Mouse (Mus musculus) cerebellum, adult 9-10 months (tissue): ENCODE measurements at regions not wholly inside any gene's neighbourhood (a gene's known extent, or its start where the extent isn't known, plus 50 kb on each side); places are given as distances from the start of the nearest gene placed in this dataset.

Experiments
- DNase-seq: peaks from one replicate; pipeline ENCODE4 v3.0.0; 2022

- DNase-seq = no peak
Measured at GRCm38 (mm10) chr9:69705942-69706341, 54.8 kb downstream of the Foxb1 start.

- no peak for DNase-seq
Measured at GRCm38 (mm10) chr9:69705071-69705470, 55.7 kb downstream of the Foxb1 start.

GRCm38 (mm10) chr9:69703731-69704130 is 57.0 kb downstream of the Foxb1 start:
- no peak for DNase-seq

DNA sequence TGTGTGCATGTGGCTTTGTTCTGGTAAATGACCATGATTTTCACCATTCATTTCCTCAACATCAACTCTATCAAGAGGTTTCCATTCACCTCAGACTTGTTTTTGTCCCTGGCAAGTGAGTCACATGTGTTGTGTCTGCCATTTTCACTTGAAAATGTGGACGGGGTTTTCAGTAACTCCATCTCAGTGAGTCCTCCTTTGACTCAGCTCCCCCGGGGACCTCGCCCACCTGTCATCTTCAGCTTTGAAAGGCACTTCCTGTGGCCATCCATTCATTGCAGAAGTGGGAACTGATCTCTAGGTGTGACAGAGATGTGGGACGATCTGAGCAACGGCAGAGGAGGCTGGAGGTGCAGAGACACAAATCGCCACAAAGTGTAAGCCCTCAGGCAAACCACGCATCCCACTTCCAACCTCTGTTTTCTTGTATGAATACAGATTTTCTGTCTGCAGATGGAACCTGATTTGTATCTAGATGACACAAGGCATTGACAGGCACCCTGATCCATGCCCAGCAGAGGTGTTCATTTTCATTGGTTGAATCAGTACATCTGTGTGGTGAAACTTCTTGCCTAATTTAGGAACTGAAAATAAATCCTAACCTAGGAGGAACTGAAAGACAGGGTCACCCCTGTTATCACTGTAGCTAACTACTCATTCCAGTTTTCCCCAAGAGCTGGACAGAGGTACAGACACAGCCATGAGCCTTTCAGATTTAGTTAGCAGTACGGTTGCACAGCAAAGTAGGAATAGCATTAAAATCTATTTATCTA is 58.4 kb downstream of the Foxb1 start:
- DNase-seq = no peak

DNA sequence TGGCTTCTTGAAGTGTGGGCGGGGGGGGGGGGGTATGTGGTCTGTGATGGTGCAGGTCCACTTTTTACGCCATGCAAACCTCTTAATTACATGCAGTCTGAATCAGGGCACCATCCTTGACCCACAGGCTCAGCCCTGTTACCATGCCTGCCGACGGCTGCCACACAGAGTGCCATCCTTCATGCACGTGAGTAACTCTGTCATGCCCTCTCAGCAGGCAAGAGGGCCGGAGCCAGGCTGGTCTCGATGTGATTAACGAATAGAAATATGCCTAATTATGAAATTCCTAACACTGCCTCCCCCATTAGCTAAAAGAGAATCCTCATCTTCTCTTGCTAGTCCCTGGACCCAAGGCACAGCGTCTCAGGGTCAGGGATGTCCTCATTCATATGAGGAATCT is 60.0 kb downstream of the Foxb1 start:
- DNase-seq = no peak

- DNase-seq = no peak
Measured at GRCm38 (mm10) chr9:69691756-69692155, 69.0 kb downstream of the Foxb1 start.

DNA sequence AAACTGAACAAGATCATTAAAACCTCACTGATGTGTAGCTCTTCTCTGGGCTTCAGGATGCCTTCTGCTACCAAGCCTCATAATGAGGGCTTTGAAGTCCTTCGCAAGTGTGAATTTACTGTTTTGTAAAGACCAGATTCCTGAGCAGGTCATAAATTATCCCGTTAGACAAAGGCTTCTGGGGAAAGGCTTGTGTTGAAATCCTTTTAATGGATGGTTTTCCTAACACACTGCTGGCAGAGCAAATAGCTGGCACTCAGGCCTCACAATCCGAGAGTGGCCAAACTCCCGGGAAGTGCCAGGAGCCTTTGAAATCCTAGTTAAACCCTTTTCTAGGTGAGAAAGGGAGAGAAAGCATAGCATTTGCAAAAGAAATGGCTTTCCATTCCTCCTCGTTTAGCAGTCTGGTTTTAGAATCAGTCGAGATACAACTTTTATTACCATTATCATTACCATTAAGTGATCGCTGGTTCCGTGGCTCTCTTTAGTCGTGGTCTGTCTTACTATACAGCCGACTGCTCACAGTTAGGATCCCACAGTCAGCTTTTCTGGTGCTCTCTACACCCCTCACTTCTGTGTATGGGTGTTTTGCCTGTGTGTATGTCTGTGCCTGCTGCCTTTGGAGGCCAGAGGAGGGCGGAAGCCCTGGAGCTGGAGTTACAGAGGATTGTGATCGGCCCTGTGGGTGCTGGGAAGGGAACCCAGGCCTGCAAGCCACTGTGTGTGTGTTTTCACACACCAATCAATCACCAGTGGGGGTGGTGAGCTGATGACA is 73.2 kb downstream of the Foxb1 start:
- no peak for DNase-seq

DNA sequence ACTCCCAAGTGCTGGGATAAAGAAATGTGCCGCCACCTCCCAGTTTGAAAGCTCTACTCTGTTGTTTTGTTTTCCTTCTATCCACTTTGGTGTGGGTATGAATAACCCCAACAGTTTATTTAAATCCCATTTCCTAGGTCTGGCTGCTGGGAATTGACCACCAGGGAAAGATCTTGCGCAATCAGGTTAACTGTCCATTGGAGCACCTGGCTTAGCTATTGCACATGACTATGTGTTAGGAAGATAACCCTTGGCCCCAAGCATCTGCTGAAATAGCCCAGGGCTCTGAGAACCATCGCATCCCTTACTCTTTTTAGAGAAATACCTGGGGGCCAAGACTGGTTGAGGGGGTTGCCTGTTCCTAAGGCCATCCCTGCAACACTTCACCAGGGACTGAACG is 74.0 kb downstream of the Foxb1 start:
- DNase-seq = no peak

GRCm38 (mm10) chr9:69685630-69686029 is 75.1 kb downstream of the Foxb1 start:
- DNase-seq = no peak

DNA sequence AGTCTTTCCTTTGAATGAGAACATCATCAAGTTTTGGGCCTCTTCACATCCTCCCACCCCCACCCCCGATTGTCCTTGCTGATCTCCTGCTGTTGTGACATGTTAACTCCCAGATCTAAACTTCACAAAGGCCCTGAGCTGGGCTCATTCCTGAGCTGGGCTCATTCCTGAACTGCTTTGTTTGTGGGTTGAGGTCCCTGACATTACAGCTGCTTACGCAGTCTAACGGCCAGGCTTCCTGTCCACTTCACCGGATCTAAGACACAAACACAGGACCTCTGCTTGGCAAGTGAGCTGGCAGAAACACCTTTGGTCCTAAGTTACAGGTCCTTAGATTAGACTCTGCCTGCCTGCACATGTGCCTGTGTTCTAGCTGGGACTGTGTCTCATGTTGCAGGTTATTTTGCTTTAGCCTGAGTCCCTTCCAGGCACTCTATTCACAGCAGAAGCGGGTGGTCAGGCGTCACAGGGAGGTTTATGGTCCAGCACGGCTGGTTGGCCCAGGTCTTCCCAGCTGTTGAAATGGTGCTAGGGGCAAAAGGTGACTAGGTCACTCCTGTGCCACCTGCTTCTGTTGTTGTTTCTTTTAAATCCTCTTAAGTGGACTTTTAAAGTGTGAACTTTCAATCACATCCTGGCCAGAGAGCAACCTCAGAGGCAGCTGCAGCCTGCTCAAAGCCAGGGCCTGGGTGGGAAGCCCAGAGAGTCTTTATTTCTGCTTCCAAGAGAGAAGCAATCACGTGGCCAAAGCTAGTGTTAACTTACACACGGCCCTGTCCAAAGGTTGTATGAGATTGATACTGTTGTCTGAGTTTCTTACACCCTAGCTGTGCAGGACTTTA is 79.1 kb downstream of the Foxb1 start:
- no peak for DNase-seq

GRCm38 (mm10) chr9:69678634-69679033 is 82.1 kb downstream of the Foxb1 start:
- DNase-seq = no peak

- DNase-seq = no peak
Measured at GRCm38 (mm10) chr9:69673463-69674105, 87.2 kb downstream of the Foxb1 start.

DNA sequence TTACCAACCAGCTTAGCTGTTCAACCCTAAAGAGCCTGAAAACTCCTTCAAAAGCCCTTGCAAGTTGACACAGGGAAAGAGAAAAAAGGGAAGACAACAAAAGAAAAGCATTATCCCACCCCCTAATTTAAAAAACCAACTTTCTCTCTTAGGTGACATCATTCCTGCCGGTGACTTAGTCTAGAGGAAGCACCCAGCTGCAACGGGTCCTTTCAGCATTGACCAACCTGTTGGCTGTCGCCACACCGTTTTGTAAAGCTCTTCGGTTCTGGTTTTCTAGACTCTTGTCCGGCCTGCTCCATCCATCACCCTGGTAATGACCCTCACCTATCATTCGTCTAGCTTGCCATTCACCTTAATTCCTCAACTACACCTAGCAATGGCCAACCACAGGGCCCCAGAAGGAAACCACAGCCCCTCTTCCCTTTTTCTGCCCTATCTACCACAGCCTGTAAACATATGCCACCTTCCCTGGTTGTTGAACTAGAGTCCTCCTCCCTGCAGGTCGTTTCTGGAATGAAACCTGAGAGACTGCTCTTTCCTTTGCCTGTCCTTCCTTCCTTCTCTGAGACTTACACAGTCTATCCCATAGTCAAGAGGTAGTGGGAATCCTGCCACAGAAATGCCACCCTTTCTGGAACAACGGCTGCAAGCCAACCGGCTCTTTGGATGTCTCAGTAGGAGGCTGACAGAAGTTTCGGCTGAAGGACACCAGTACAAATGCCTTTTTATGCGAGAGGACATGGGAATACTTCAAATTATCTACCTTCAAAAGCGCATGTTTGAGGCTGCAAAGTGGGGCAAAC is 87.9 kb downstream of the Foxb1 start:
- peak; percentile 1 for DNase-seq

DNA sequence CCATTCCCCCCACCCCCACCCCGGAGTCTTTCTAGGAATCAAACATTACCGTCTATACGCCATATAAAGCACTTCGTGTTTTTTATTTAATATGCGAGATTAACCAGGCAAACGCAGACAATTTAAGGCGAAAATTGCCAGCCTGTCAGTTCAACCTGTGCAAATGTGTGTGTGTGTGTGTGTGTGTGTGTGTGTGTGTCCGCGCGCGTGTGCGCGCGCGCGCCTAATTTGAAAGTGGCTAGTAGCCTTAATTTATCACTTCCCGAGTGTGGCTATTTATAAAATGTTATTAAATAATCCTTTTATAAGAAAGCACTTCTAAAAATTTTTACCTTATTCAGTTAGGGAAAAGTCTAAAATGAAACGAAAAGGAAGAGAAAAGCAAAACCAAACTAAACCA is 89.5 kb downstream of the Foxb1 start:
- DNase-seq = no peak

GRCm38 (mm10) chr9:69670551-69671044 is 90.1 kb downstream of the Foxb1 start:
- DNase-seq = no peak

GRCm38 (mm10) chr9:69669611-69670550 is 90.9 kb downstream of the Foxb1 start:
- DNase-seq = no peak

DNA sequence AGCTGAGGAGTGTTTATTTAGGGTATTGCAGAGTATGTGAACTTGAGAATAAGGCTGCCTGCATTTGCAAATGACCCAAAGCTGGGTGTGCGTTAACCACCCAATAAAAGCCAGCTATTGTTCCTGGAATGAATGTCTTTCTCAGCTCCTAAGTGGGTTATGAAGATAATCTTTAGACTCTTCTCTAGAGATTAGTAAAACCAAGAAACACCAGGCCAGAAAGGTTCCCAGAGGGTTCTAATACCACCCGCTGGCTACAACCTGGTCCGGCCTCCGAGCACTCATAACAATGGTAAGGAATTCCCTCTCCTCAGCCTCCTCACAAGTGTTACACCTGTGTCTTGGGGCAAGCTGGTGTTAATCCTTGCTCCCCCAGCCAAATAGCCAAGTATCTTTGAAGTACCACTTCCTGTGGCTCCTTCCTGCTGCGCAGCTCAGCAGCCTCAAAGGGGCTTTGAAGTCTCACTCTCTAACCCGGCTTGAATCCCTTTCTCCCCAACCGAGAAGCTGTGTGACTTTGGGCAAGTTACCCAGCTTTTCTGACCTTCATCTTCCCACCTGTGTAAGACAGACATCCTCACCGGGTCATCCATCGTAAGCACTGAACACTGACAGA is 92.2 kb downstream of the Foxb1 start:
- DNase-seq = no peak

- DNase-seq = no peak
Measured at GRCm38 (mm10) chr9:69667064-69667533, 93.6 kb downstream of the Foxb1 start.

- no peak for DNase-seq
Measured at GRCm38 (mm10) chr9:69664201-69664600, 96.5 kb downstream of the Foxb1 start.

GRCm38 (mm10) chr9:69662394-69662793 is 98.3 kb downstream of the Foxb1 start:
- DNase-seq = no peak
